Mouse (Mus musculus) cerebellum, adult 18-20 months (tissue): ENCODE measurements around the gene Kdm1b.

ENCODE experiments used
- DNase-seq, 2 experiments: peaks; one replicate each; pipeline ENCODE4 v3.0.0; 2021

Gene Kdm1b

GRCm38 (mm10) chr13:47112056-47112455, 68.8 kb downstream of the Kdm1b start:
- DNase-seq: no peak

- DNase-seq: no peak
Observed at GRCm38 (mm10) chr13:47112924-47113323, 69.6 kb downstream of the Kdm1b start.

- DNase-seq: no peak
Observed at GRCm38 (mm10) chr13:47116000-47116399, 72.7 kb downstream of the Kdm1b start.

- peak; percentile 41 to 48 for DNase-seq
Observed at GRCm38 (mm10) chr13:47121333-47121889, 78.1 kb downstream of the Kdm1b start.

- peak; percentile 31 for DNase-seq
Observed at GRCm38 (mm10) chr13:47122537-47123430, 79.5 kb downstream of the Kdm1b start, which contains the start of gene Rnf144b. Gene Rnf144b, plus strand, starts transcription at chr13:47122656.

GRCm38 (mm10) chr13:47124449-47124848, 81.2 kb downstream of the Kdm1b start:
- no peak for DNase-seq

GRCm38 (mm10) chr13:47124986-47125385, 81.7 kb downstream of the Kdm1b start:
- DNase-seq: no peak

- DNase-seq: no peak
Observed at GRCm38 (mm10) chr13:47125595-47125994, 82.3 kb downstream of the Kdm1b start.

GRCm38 (mm10) chr13:47129090-47129489, 85.8 kb downstream of the Kdm1b start:
- DNase-seq: no peak

- DNase-seq: no peak
Observed at GRCm38 (mm10) chr13:47133058-47133457, 89.8 kb downstream of the Kdm1b start.

GRCm38 (mm10) chr13:47134836-47135235, 91.5 kb downstream of the Kdm1b start:
- DNase-seq: no peak
